Mouse (Mus musculus) frontal cortex, adult (tissue): ENCODE measurements around the gene Rbm42.

Experiments used
- ATAC-seq: cut with Nextera tagmentation; 2 replicates; pipeline ENCODE4 v1.9.2; 2017; ENCODE audit warnings: mild to moderate bottlenecking, moderate library complexity, mixed read lengths; ENCODE audit not compliant: low TSS enrichment

The Rbm42 gene

GRCm38 (mm10) chr7:30649591-30650540, at the start of gene Rbm42:
TSS of gene Rbm42 (minus strand) at chr7:30650317.
- peak; percentile 100 for ATAC-seq

- no peak for ATAC-seq
Observed at GRCm38 (mm10) chr7:30698589-30698988, 48.5 kb upstream of the Rbm42 start, which contains the start of gene 2200002J24Rik. TSS of gene 2200002J24Rik (plus strand) at chr7:30698926.

DNA sequence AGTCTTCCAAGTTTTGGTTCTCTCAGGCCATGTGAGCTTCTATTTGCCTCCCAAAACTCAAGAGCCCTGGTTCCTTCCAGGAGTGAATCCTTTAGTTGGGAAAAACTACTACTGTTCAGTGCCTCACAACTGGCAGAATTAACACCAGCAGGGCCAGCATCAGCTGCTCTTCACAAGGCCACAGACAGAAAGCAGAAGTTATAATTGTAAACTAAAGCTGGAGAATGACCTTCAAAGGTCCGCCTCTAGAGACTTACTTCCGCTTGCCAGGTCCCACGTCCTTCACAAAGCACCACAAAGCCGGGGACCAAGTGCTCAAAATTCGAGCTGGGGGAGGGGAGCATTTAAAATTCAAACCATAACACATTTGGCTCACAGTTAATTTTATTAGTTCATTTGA, 48.0 kb upstream of the Rbm42 start:
- no peak for ATAC-seq

DNA sequence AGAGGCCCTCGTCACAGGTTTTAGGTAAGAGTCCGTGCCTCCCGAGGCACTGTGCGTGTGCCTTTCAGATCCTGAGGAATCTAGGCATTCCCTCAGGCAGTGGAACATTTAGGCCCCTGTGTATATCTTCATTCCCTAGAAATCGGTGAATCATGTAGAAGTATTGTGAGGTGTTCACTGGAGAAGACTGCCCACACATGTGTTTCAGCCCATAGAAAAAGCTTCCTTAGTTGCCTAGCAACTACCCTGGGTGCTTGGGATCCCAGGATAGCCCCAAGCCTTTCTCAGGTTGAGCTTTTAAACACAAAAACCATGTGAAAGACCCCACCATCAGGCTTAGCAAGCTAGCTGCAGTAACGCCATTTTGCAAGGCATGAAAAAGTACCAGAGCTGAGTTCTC, 38.2 kb upstream of the Rbm42 start:
- peak; percentile 52; the same call in 1 of the 2 replicates for ATAC-seq

GRCm38 (mm10) chr7:30683425-30683824, 33.3 kb upstream of the Rbm42 start:
- no peak for ATAC-seq

DNA sequence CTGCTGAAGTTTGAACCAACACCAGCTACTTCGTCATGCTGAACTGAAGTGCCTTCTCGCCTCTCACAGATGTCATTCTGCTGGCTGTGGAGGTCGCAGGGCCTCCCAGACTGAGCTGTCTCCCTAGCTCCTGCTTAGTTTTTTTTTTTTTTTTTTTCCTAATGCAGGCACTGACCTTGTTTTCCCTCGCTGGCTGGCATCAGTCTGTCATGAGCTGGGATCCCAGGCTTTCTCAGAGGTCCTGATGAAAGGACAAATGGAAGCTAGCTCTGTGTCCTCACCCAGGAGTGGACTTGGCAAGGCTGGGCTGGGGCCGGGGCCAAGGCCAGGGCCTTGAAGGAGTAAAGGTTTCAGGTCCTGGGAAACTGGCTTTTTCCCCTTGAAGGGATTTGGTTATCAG, 31.8 kb upstream of the Rbm42 start:
- no peak for ATAC-seq

- no peak for ATAC-seq
Observed at GRCm38 (mm10) chr7:30678263-30678975, 28.3 kb upstream of the Rbm42 start.

GRCm38 (mm10) chr7:30671480-30671879, 21.4 kb upstream of the Rbm42 start, which contains the start of gene Pmis2:
TSS of gene Pmis2 (minus strand) at chr7:30671605.
- no peak for ATAC-seq

GRCm38 (mm10) chr7:30669229-30669628, 19.1 kb upstream of the Rbm42 start:
- no peak for ATAC-seq

GRCm38 (mm10) chr7:30665321-30665720, 15.2 kb upstream of the Rbm42 start:
- no peak; the same call in 1 of the 2 replicates for ATAC-seq

- ATAC-seq: peak; percentile 90
Observed at GRCm38 (mm10) chr7:30664529-30665200, 14.5 kb upstream of the Rbm42 start, which contains the start of gene Haus5. TSS of gene Haus5 (minus strand) at chr7:30664994.

GRCm38 (mm10) chr7:30639083-30639482, 11.0 kb downstream of the Rbm42 start:
- no peak for ATAC-seq

- ATAC-seq: no peak
Observed at GRCm38 (mm10) chr7:30636395-30636794, 13.7 kb downstream of the Rbm42 start.

DNA sequence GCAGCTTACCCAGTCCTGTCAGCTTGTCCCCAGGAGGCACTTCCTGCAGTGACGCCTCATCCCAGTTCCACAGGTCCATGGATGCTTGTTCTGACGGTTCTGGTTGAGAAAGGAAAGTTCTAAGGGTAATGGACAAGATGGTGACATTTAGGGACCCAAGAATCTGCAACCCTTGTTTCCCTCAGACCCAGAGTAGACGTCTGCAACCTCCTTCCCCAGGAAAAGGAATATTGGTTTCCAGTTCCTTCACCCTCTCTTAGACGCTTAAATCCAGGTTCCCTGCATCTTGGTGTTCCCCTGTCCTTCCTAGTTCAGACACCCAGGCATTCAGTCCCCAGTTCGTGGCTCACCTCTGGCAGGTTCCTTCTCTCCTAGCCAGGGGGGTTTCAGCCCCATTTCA, 14.4 kb downstream of the Rbm42 start, which contains the start of gene Etv2:
Etv2 (minus strand) TSS at position 101 of the 400 bp plus-strand sequence.
- ATAC-seq: no peak

DNA sequence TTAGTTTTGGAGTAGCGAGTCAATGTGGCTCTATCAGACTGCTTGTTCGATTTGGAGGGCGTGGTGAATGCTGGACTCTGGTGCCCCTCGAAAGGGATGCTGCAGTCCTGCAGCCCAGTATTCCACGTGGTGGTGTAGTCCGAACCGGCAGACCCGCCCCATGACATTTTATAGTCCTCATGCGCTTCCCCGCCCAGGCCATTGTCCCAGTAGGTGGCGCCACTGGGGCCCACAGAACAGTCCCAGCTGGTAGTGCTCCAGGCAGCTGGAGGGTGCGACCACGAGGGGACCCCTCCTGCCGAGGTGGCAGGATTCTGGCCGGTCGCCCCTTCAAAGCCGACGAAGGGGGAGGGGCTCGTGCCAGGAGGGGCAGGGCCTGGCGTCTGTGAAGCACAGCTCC, 15.5 kb downstream of the Rbm42 start:
- no peak for ATAC-seq

- ATAC-seq: no peak
Observed at GRCm38 (mm10) chr7:30633762-30634412, 16.2 kb downstream of the Rbm42 start.

- no peak for ATAC-seq
Observed at GRCm38 (mm10) chr7:30629013-30629412, 21.1 kb downstream of the Rbm42 start.

DNA sequence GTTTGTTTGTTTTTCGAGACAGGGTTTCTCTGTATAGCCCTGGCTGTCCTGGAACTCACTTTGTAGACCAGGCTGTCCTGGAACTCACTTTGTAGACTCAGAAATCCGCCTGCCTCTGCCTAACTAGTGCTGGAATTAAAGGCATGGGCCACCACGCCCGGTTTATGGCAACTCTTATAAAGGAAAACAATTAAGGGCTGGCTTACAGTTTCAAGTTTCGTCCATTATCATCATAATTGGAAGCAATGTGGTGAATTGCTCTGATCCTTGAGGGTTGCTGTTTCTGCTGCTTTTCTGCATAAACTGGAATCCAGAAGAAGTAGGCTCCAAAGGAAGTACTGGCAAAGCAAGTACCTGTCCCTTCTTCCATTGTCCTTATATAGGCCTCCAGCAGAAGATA, 23.5 kb downstream of the Rbm42 start:
- ATAC-seq: no peak

- peak; percentile 97 for ATAC-seq
Observed at GRCm38 (mm10) chr7:30625530-30626384, 24.4 kb downstream of the Rbm42 start, which contains the start of gene Cox6b1. TSS of gene Cox6b1 (minus strand) at chr7:30626151.

GRCm38 (mm10) chr7:30619202-30619601, 30.9 kb downstream of the Rbm42 start:
- no peak for ATAC-seq
